Mouse (Mus musculus) heart, postnatal 0 days (tissue): ENCODE results near the gene Cnnm3. TPM values are rescaled to one million over a fixed set of nuclear protein-coding genes. Genes with fewer than 3 reads are reported as not detected.

ENCODE experiments used
- ATAC-seq: fragments of 200-750 bp; cut with Nextera tagmentation; 2 replicates; pipeline ENCODE4 v1.8.0; 2017; ENCODE audit warnings: low read depth, moderate number of reproducible peaks, moderate library complexity; ENCODE audit not compliant: insufficient read depth
- DNase-seq: peaks from one replicate; pipeline ENCODE4 v3.0.0-alpha.2; 2016; ENCODE audit warnings: low spot score
- H3K27ac ChIP-seq: fragments of 300-500 bp; sonication (generic); 2 replicates; pipeline ENCODE4 v1.5.1; 2014; ENCODE audit warnings: low read depth, mild to moderate bottlenecking
- H3K27me3 ChIP-seq: fragments of 300-500 bp; sonication (generic); 2 replicates; pipeline ENCODE4 v1.6.1; 2014; ENCODE audit warnings: low read length, mixed read lengths; ENCODE audit not compliant: control insufficient read depth, insufficient read depth
- H3K36me3 ChIP-seq: fragments of 300-500 bp; sonication (generic); replicated peaks from 2 replicates; pipeline ENCODE4 v1.6.1; 2014; ENCODE audit warnings: low read length, mixed read lengths; ENCODE audit not compliant: control insufficient read depth, insufficient read depth
- H3K4me1 ChIP-seq: fragments of 300-500 bp; sonication (generic); 2 replicates; pipeline ENCODE4 v1.6.1; 2014; ENCODE audit warnings: antibody characterized with exemption; ENCODE audit not compliant: control insufficient read depth, insufficient read depth
- H3K4me2 ChIP-seq: fragments of 300-500 bp; sonication (generic); 2 replicates; pipeline ENCODE4 v1.6.1; 2014; ENCODE audit warnings: low read depth, mild to moderate bottlenecking, low read length, moderate library complexity
- H3K4me3 ChIP-seq: fragments of 300-500 bp; sonication (generic); 2 replicates; pipeline ENCODE4 v1.5.1; 2014; ENCODE audit warnings: low read depth, low read length
- H3K9ac ChIP-seq: fragments of 300-500 bp; sonication (generic); replicated peaks from 2 replicates; pipeline ENCODE4 v1.6.1; 2014; ENCODE audit warnings: low read depth, low read length, mixed read lengths
- H3K9me3 ChIP-seq: fragments of 300-500 bp; sonication (generic); replicated peaks from 2 replicates; pipeline ENCODE4 v1.6.1; 2016; ENCODE audit warnings: low read length; ENCODE audit not compliant: control insufficient read depth
- CTCF ChIP-seq: IDR thresholded peaks from 2 replicates; pipeline ENCODE4 v1.5.1; 2016; ENCODE audit warnings: antibody characterized with exemption, control low read depth, low read depth
- EP300 ChIP-seq: IDR thresholded peaks from 2 replicates; pipeline ENCODE4 v1.6.1; 2016; ENCODE audit warnings: antibody characterized with exemption, low read depth
- WGBS: fragments of 180-500 bp; shearing (Covaris S2); extraction: QIAGEN DNeasy Blood & Tissue Kit; methylation state at CpG from one replicate; pipeline ENCODE4 v1.1.7; 2014; 5-methylcytosine and 5-hydroxymethylcytosine counted together
- polyA plus RNA-seq: library from polyadenylated mRNA; unstranded; fragments of >200 nt; fragmentation: Nextera tagmentation; extraction: Ambion mirVana; gene quantifications from 2 replicates; pipeline ENCODE4 v1.2.1, GENCODE M21; 2015
- total RNA-seq: library from RNA; depleted of rRNA; stranded (reverse); fragments of >200 nt; gene quantifications from 2 replicates; pipeline ENCODE4 v1.2.3, GENCODE M21; 2014; ENCODE audit warnings: low replicate concordance; rRNA removed

The Cnnm3 gene
- total RNA-seq, result 10.2 and 21.4 TPM in 2 replicates
- polyA plus RNA-seq, result 2.0 and 2.2 TPM in 2 replicates

- no peaks in the 10 kb centered on the region for H3K9me3 ChIP-seq
- peak; percentile 97 for ATAC-seq
- DNase-seq, result peak; percentile 97
- peak; percentile 29; the same call in 1 of the 2 replicates for TF ChIP-seq CTCF
- peak; percentile 73; the same call in 1 of the 2 replicates for TF ChIP-seq EP300
- H3K27me3 ChIP-seq, result no peaks in the 10 kb centered on the region
- peak within 1 kb of the TSS; percentile 99 for H3K4me2 ChIP-seq
- peaks cover 20% of the 10 kb centered on the region for H3K4me1 ChIP-seq
- H3K27ac ChIP-seq, result peak within 1 kb of the TSS; percentile 99
- peaks cover 5% of the 10 kb centered on the region for H3K36me3 ChIP-seq
- peak within 1 kb of the TSS; percentile 87 for H3K9ac ChIP-seq
- WGBS, result 2% methylated on average over 46 of the region's 51 CpGs
- H3K4me3 ChIP-seq, result peak within 1 kb of the TSS; percentile 92
Observed at GRCm38 (mm10) chr1:36511289-36512021, at the start of gene Cnnm3. TSS of gene Cnnm3 (plus strand) at chr1:36511867.

- Histone ChIP-seq H3K4me3 (no peak overlapping the region), H3K36me3 (no peaks in the 10 kb centered on the region), H3K4me2 (no peak overlapping the region), H3K9me3 (no peaks in the 10 kb centered on the region), H3K4me1 (no peaks in the 10 kb centered on the region), H3K27me3 (no peaks in the 10 kb centered on the region), H3K9ac (no peak overlapping the region), H3K27ac (no peak overlapping the region)
- ATAC-seq (no peak), DNase-seq (no peak)
- TF ChIP-seq EP300 (no peak), CTCF (no peak)
- WGBS, result 54% methylated on average over 4 of the region's 4 CpGs
Observed at GRCm38 (mm10) chr1:36465641-36466160, 46.0 kb upstream of the Cnnm3 start.

- DNase-seq, result no peak
- WGBS, result 59% methylated on average over 5 of the region's 5 CpGs
- peaks cover 8% of the 10 kb centered on the region; the same call in 1 of the 2 replicates for H3K4me1 ChIP-seq
- H3K27me3 ChIP-seq, result no peaks in the 10 kb centered on the region
- no peak overlapping the region for H3K4me3 ChIP-seq
- no peak for ATAC-seq
- H3K9ac ChIP-seq, result no peak overlapping the region
- no peak overlapping the region for H3K4me2 ChIP-seq
- H3K9me3 ChIP-seq, result no peaks in the 10 kb centered on the region
- TF ChIP-seq EP300 (no peak), CTCF (no peak)
- no peaks in the 10 kb centered on the region for H3K36me3 ChIP-seq
- no peak overlapping the region for H3K27ac ChIP-seq
Observed at GRCm38 (mm10) chr1:36467446-36467845, 44.2 kb upstream of the Cnnm3 start.

- H3K27me3 ChIP-seq, result no peaks in the 10 kb centered on the region
- H3K4me2 ChIP-seq, result no peak overlapping the region
- DNase-seq (no peak), ATAC-seq (no peak)
- peaks cover 32% of the 10 kb centered on the region for H3K4me1 ChIP-seq
- no peaks in the 10 kb centered on the region for H3K9me3 ChIP-seq
- 50% methylated on average over 2 of the region's 2 CpGs for WGBS
- H3K36me3 ChIP-seq, result no peaks in the 10 kb centered on the region
- TF ChIP-seq EP300, result no peak
- no peak for TF ChIP-seq CTCF
- no peak overlapping the region for H3K9ac ChIP-seq
- H3K4me3 ChIP-seq, result no peak overlapping the region
- H3K27ac ChIP-seq, result 0 out of 2 replicates have a peak overlapping the region, but pooled peaks have one; percentile 13
Observed at GRCm38 (mm10) chr1:36469811-36470444, 41.7 kb upstream of the Cnnm3 start.

GRCm38 (mm10) chr1:36471181-36472105 lies 40.2 kb upstream of the Cnnm3 start, which contains the start of gene Cnnm4:
TSS of gene Cnnm4 (plus strand) at chr1:36471620.
- DNase-seq (peak; percentile 81), ATAC-seq (peak; percentile 94)
- Histone ChIP-seq H3K27ac (peak within 1 kb of the TSS; percentile 81), H3K4me1 (peaks cover 39% of the 10 kb centered on the region), H3K9me3 (no peaks in the 10 kb centered on the region), H3K9ac (peak within 1 kb of the TSS; percentile 73), H3K27me3 (no peaks in the 10 kb centered on the region), H3K36me3 (no peaks in the 10 kb centered on the region), H3K4me3 (peak within 1 kb of the TSS; percentile 71), H3K4me2 (peak within 1 kb of the TSS; percentile 89)
- TF ChIP-seq CTCF (peak; percentile 36), EP300 (0 out of 2 replicates have a peak, but pooled peaks have one; percentile 31)
- WGBS, result under 1% methylated on average over 69 of the region's 98 CpGs
